Mouse (Mus musculus): ENCODE measurements around the gene Gm21897. TPM values are rescaled to one million over a fixed set of nuclear protein-coding genes. Genes with fewer than 3 reads are reported as not detected.
"Not testable (repeated sequence)": the region's sequence is repeated elsewhere in the genome, so short reads cannot be mapped to it uniquely, and the experiment has no call there.

The Gm21897 gene
- total RNA-seq (2018; cell fraction: chromatin; rRNA removed), result 1 to 10 TPM in 7 of 26 experiments, under 1 TPM in 14, not detected in 5; 0.49 to 1.5 (median 0.81) TPM
- total RNA-seq (2018; cell fraction: cytosol; rRNA removed), result not detected
- total RNA-seq (2018; cell fraction: nucleus; rRNA removed), result under 1 TPM in 6 of 26 experiments, not detected in 20; 0.44 to 0.69 (median 0.53) TPM
- polyA plus RNA-seq (2018), result 0.09 TPM in 1 of 3 replicates, not detected in the others

DNA sequence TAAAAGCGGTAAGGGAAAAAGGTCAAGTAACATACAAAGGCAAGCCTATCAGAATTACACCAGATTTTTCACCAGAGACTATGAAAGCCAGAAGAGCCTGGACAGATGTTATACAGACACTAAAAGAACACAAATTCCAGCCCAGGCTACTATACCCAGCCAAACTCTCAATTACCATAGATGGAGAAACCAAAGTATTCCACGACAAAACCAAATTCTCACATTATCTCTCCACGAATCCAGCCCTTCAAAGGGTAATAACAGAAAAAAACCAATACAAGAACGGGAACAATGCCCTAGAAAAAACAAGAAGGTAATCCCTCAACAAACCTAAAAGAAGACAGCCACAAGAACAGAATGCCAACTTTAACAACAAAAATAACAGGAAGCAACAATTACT lies at the start of gene Gm21897:
Gm21897 (plus strand) TSS at position 301 of the 400 bp plus-strand sequence.
- H3K27ac ChIP-seq; H3K4me3 ChIP-seq (ENCODE audit: inconsistent target); H3K79me2 ChIP-seq (ENCODE audit: inconsistent target); H3K36me3 ChIP-seq (ENCODE audit: inconsistent target): not testable (repeated sequence)
- WGBS (ENCODE audit: missing documents), result no CpG with 5 or more reads among the region's 4 CpGs

GRCm38 (mm10) chr16:15272291-15272690 lies 45.0 kb upstream of the Gm21897 start:
- H3K27ac ChIP-seq, result no peak overlapping the region
- WGBS (ENCODE audit: missing documents), result 73% methylated on average over 1 of the region's 1 CpGs
- H3K79me2 ChIP-seq (ENCODE audit: inconsistent target), result no peaks in the 10 kb centered on the region

GRCm38 (mm10) chr16:15277461-15277860 lies 39.8 kb upstream of the Gm21897 start:
- no peaks in the 10 kb centered on the region for H3K36me3 ChIP-seq (ENCODE audit: inconsistent target)
- H3K4me3 ChIP-seq (ENCODE audit: inconsistent target), result no peak overlapping the region
- H3K79me2 ChIP-seq (ENCODE audit: inconsistent target), result no peaks in the 10 kb centered on the region
- H3K27ac ChIP-seq, result no peak overlapping the region

More at GRCm38 (mm10) chr16:15272291-15272690, 45.0 kb upstream of the Gm21897 start:
- no peak overlapping the region for H3K4me3 ChIP-seq (ENCODE audit: inconsistent target)
- no peaks in the 10 kb centered on the region for H3K36me3 ChIP-seq (ENCODE audit: inconsistent target)

GRCm38 (mm10) chr16:15293041-15293440 lies 24.2 kb upstream of the Gm21897 start:
- 63% methylated on average over 3 of the region's 3 CpGs for WGBS (ENCODE audit: missing documents)
- H3K36me3 ChIP-seq (ENCODE audit: inconsistent target), result no peaks in the 10 kb centered on the region
- no peaks in the 10 kb centered on the region for H3K79me2 ChIP-seq (ENCODE audit: inconsistent target)
- H3K27ac ChIP-seq, result no peak overlapping the region
- no peak overlapping the region for H3K4me3 ChIP-seq (ENCODE audit: inconsistent target)

GRCm38 (mm10) chr16:15294289-15294688 lies 23.0 kb upstream of the Gm21897 start:
- WGBS (ENCODE audit: missing documents), result 80% methylated on average over 1 of the region's 1 CpGs

DNA sequence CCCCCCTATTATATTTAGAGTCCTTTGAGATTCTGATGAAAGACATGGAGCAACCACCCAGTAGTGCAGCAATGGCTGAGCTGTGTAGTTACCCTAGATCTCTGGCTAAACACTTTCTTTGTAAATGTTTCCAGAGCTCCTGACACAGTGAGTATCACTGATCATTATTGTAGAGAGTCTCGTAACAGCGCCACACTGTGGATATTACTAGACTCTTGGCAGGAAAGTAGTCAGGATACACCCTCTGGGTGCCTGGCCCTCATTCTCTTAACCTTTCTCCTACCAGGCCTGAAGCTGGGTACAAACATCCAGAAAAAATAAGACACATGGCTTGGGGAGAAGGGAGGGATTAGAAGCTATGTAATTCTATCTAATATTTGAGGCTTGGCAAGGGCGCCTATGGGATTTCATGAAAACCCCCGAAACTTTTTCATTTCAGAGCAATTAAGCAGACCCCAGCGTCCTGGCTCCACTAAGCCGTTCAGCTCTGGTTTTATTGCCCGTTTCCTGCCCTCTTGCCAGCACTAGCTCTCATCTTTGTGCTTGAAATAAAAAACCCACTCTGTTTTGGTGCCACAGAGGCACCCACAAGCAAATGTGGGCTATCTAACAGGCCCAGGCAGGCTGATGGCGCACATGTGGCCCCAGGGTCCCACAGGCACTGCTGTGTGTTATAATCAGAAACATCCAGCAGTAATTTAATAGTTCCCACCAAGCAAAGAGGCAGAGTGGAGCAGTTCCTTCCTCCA lies 22.2 kb upstream of the Gm21897 start:
- Histone ChIP-seq H3K36me3 (ENCODE audit: inconsistent target) (no peaks in the 10 kb centered on the region), H3K4me3 (ENCODE audit: inconsistent target) (no peak overlapping the region)
- WGBS (ENCODE audit: missing documents), result 65% methylated on average over 8 of the region's 8 CpGs

More at GRCm38 (mm10) chr16:15294289-15294688, 23.0 kb upstream of the Gm21897 start:
- Histone ChIP-seq H3K4me3 (ENCODE audit: inconsistent target) (no peak overlapping the region), H3K79me2 (ENCODE audit: inconsistent target) (no peaks in the 10 kb centered on the region), H3K27ac (no peak overlapping the region), H3K36me3 (ENCODE audit: inconsistent target) (no peaks in the 10 kb centered on the region)

GRCm38 (mm10) chr16:15334526-15334925 lies 17.3 kb downstream of the Gm21897 start:
- Histone ChIP-seq H3K79me2 (ENCODE audit: inconsistent target) (no peaks in the 10 kb centered on the region), H3K36me3 (ENCODE audit: inconsistent target) (no peaks in the 10 kb centered on the region), H3K4me3 (ENCODE audit: inconsistent target) (no peak overlapping the region), H3K27ac (no peak overlapping the region)

More for the DNA sequence above, 22.2 kb upstream of the Gm21897 start:
- H3K27ac ChIP-seq, result no peak overlapping the region
- H3K79me2 ChIP-seq (ENCODE audit: inconsistent target), result no peaks in the 10 kb centered on the region

DNA sequence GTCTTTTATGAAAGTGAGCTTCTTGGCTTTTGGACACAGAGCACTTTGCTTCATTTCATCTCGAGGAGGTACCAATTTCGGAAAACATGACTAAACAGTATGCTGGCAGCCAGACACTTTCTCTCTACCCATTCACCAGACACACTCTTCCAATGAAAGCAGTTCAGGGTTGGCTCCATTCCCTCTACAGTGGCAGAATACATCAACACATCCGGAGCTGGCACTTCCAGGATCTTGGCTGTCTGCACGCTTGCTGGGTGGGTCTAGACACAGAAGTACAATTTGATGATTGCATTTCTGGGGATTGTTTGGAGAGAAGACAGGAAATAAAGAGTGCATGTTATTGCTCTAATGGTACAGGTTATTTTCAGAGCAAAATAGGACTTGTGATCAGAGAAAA lies 21.8 kb downstream of the Gm21897 start:
- 82% methylated on average over 4 of the region's 4 CpGs for WGBS (ENCODE audit: missing documents)
- no peaks in the 10 kb centered on the region for H3K36me3 ChIP-seq (ENCODE audit: inconsistent target)
- H3K27ac ChIP-seq, result no peak overlapping the region
- no peaks in the 10 kb centered on the region for H3K79me2 ChIP-seq (ENCODE audit: inconsistent target)
- H3K4me3 ChIP-seq (ENCODE audit: inconsistent target), result no peak overlapping the region

DNA sequence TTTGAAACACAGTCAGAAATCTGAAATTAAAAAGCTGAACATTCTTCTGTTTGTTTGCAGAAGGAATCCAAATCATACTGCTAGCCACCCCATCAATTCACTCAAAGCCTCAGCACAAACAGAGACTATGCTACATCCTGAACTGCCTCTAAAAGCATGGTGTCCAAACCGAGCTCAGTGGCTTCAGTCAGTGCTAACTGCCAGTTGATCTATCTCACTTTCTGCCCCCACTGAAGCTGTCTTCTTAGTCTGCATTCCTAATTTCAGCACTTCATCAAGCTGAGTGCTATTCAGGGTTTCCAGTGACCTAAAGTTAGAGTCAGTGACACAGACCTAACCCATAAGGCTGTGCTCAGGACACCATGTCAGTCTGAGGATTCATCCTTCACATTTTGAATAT lies 28.8 kb downstream of the Gm21897 start:
- Histone ChIP-seq H3K27ac (no peak overlapping the region), H3K36me3 (ENCODE audit: inconsistent target) (no peaks in the 10 kb centered on the region), H3K79me2 (ENCODE audit: inconsistent target) (no peaks in the 10 kb centered on the region), H3K4me3 (ENCODE audit: inconsistent target) (no peak overlapping the region)
- WGBS (ENCODE audit: missing documents), result 69% methylated on average over 1 of the region's 1 CpGs

DNA sequence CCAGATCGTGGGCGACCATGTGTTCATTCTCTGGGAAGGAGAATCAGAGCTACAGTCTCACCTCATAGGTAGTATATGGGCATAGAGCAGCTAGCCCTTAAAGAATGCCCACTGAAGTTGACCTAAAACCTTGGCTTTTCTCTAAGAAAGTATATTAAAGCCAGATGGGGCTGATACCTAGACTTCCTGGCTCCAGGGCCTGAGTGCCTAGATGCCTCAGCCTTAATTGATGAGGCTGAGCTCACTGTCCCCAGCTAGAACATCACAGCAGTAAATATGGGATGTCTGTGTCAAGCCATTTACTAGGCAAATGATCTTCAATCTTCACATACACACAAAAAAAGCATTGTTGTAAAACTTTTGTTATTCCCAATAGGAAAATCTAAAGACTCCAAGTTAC lies 32.1 kb downstream of the Gm21897 start:
- 88% methylated on average over 2 of the region's 2 CpGs for WGBS (ENCODE audit: missing documents)
- no peaks in the 10 kb centered on the region for H3K79me2 ChIP-seq (ENCODE audit: inconsistent target)
- H3K36me3 ChIP-seq (ENCODE audit: inconsistent target), result no peaks in the 10 kb centered on the region
- H3K4me3 ChIP-seq (ENCODE audit: inconsistent target), result no peak overlapping the region
- H3K27ac ChIP-seq, result no peak overlapping the region

DNA sequence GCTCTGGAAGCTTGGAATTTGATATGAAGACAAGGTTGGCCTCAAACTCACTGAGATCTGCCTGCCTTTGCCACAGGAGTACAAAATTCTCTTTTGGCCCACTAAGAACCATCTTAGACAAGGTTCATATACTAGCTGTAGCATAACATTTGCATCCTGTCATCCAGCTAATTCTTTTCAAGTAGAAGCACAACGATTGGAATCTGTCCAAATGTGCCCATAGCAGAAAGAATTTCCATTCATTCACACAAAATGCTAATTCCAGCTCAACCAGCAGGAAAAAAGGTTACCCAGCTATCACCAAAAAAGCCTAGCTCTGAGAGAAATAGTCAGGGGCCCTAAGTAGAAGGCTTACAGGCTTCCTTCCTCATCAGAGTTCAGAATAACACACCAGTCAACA lies 34.0 kb downstream of the Gm21897 start:
- H3K4me3 ChIP-seq (ENCODE audit: inconsistent target), result no peak overlapping the region
- H3K36me3 ChIP-seq (ENCODE audit: inconsistent target), result no peaks in the 10 kb centered on the region
- no peaks in the 10 kb centered on the region for H3K79me2 ChIP-seq (ENCODE audit: inconsistent target)
- H3K27ac ChIP-seq, result no peak overlapping the region
- WGBS (ENCODE audit: missing documents), result 75% methylated on average over 1 of the region's 1 CpGs

GRCm38 (mm10) chr16:15352320-15352719 lies 35.1 kb downstream of the Gm21897 start:
- H3K36me3 ChIP-seq (ENCODE audit: inconsistent target), result no peaks in the 10 kb centered on the region
- H3K27ac ChIP-seq, result no peak overlapping the region
- no peaks in the 10 kb centered on the region for H3K79me2 ChIP-seq (ENCODE audit: inconsistent target)
- no peak overlapping the region for H3K4me3 ChIP-seq (ENCODE audit: inconsistent target)
- WGBS (ENCODE audit: missing documents), result 70% methylated on average over 2 of the region's 2 CpGs

DNA sequence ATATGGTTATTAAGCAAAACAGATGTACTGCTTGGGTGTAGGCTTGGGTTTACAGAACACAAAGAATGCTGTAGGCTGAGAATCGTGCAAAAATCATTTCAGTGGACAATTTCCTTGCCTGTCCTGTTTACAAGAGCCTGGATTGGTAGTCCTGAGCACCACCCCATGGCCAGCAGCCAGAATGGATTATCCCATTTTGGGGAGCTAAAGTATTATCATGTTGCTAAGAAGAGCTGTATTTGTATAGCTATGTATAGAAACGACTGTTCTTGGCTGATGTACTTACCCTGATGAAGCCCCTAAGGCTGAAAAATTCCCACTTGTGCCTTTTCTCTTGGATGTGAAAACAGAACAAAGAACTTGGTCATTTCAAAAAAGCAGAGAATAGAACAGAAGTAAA lies 37.6 kb downstream of the Gm21897 start:
- H3K79me2 ChIP-seq (ENCODE audit: inconsistent target), result no peaks in the 10 kb centered on the region
- no peak overlapping the region for H3K4me3 ChIP-seq (ENCODE audit: inconsistent target)
- 68% methylated on average over 2 of the region's 2 CpGs for WGBS (ENCODE audit: missing documents)
- no peak overlapping the region for H3K27ac ChIP-seq
- no peaks in the 10 kb centered on the region for H3K36me3 ChIP-seq (ENCODE audit: inconsistent target)

DNA sequence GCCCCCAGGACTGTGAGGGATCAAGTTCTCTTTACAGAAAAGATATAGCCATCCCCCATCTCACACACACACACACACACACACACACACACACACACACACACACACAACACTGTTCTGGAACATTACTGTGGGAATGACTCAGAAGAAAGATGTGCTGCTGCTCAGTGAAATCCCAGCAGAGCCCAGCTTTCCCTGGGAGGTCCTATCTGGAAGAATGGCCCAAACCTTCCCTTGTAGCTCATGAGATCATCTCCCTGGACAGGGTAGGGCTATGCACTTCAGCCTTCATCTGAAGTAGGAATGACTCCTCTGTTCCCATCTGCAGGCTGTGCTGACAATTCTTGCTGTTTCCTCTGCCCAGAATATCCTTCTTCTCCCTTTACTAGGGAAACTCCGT lies 38.1 kb downstream of the Gm21897 start:
- H3K79me2 ChIP-seq (ENCODE audit: inconsistent target), result no peaks in the 10 kb centered on the region
- H3K27ac ChIP-seq, result no peak overlapping the region
- WGBS (ENCODE audit: missing documents), result 55% methylated on average over 1 of the region's 1 CpGs

GRCm38 (mm10) chr16:15357766-15358165 lies 40.5 kb downstream of the Gm21897 start:
- no peak overlapping the region for H3K27ac ChIP-seq
- H3K36me3 ChIP-seq (ENCODE audit: inconsistent target), result no peaks in the 10 kb centered on the region
- H3K4me3 ChIP-seq (ENCODE audit: inconsistent target), result no peak overlapping the region

More for the DNA sequence above, 38.1 kb downstream of the Gm21897 start:
- Histone ChIP-seq H3K36me3 (ENCODE audit: inconsistent target) (no peaks in the 10 kb centered on the region), H3K4me3 (ENCODE audit: inconsistent target) (no peak overlapping the region)

More at GRCm38 (mm10) chr16:15357766-15358165, 40.5 kb downstream of the Gm21897 start:
- H3K79me2 ChIP-seq (ENCODE audit: inconsistent target), result no peaks in the 10 kb centered on the region

Data from macrophage (primary cell).